Mouse (Mus musculus) intestine, postnatal 0 days (tissue): ENCODE measurements around the gene A730009L09Rik. TPM values are rescaled to one million over a fixed set of nuclear protein-coding genes. Genes with fewer than 3 reads are reported as not detected.
A peak's percentile ranks its signal among the peaks of the same experiment; 100 is the strongest.

Experiments used
- ATAC-seq: fragments of 200-750 bp; cut with Nextera tagmentation; 2 replicates; pipeline ENCODE4 v1.8.0; 2017; ENCODE audit warnings: mild to moderate bottlenecking, moderate TSS enrichment, moderate library complexity
- H3K27ac ChIP-seq: fragments of 300-500 bp; sonication (generic); 2 replicates; pipeline ENCODE4 v1.5.1; 2014; ENCODE audit warnings: mild to moderate bottlenecking, low read depth, low read length, moderate library complexity
- H3K27me3 ChIP-seq: fragments of 300-500 bp; sonication (generic); replicated peaks from 2 replicates; pipeline ENCODE4 v1.6.1; 2014; ENCODE audit warnings: low read length, mixed read lengths; ENCODE audit not compliant: control insufficient read depth, insufficient read depth
- H3K36me3 ChIP-seq: fragments of 300-500 bp; sonication (generic); 2 replicates; pipeline ENCODE4 v1.6.1; 2014; ENCODE audit warnings: mild to moderate bottlenecking, moderate library complexity; ENCODE audit not compliant: control insufficient read depth, insufficient read depth
- H3K4me1 ChIP-seq: fragments of 300-500 bp; sonication (generic); replicated peaks from 2 replicates; pipeline ENCODE4 v1.6.1; 2014; ENCODE audit warnings: antibody characterized with exemption, low read length, mixed read lengths; ENCODE audit not compliant: control insufficient read depth, insufficient read depth
- H3K4me2 ChIP-seq: fragments of 300-500 bp; sonication (generic); replicated peaks from 2 replicates; pipeline ENCODE4 v1.6.1; 2014; ENCODE audit warnings: low read depth, mild to moderate bottlenecking, moderate library complexity
- H3K4me3 ChIP-seq: fragments of 300-500 bp; sonication (generic); 2 replicates; pipeline ENCODE4 v1.5.1; 2014; ENCODE audit warnings: low read depth, low read length
- H3K9ac ChIP-seq: fragments of 300-500 bp; sonication (generic); 2 replicates; pipeline ENCODE4 v1.6.1; 2014; ENCODE audit warnings: mild to moderate bottlenecking, low read depth, low read length
- H3K9me3 ChIP-seq: fragments of 300-500 bp; sonication (generic); 2 replicates; pipeline ENCODE4 v1.6.1; 2016; ENCODE audit warnings: mixed run types; ENCODE audit not compliant: control insufficient read depth
- CTCF ChIP-seq: sonication (generic); IDR thresholded peaks from 2 replicates; pipeline ENCODE4 v1.5.1; 2016; ENCODE audit warnings: low read depth, mild to moderate bottlenecking, control low read depth, antibody characterized with exemption, moderate library complexity
- WGBS: fragments of 180-500 bp; shearing (Covaris S2); extraction: QIAGEN DNeasy Blood & Tissue Kit; methylation state at CpG from one replicate; pipeline ENCODE4 v1.1.7; 2014; 5-methylcytosine and 5-hydroxymethylcytosine counted together
- polyA plus RNA-seq: library from polyadenylated mRNA; unstranded; fragments of >200 nt; fragmentation: Nextera tagmentation; extraction: Ambion mirVana; gene quantifications from 2 replicates; pipeline ENCODE4 v1.2.1, GENCODE M21; 2015

A730009L09Rik gene
- polyA plus RNA-seq, 1 experiment from 2014 or later, result not detected

- Histone ChIP-seq H3K4me2 (no peak overlapping the region), H3K9ac (no peak overlapping the region), H3K36me3 (no peaks in the 10 kb centered on the region), H3K27ac (no peak overlapping the region), H3K4me1 (no peaks in the 10 kb centered on the region), H3K27me3 (no peaks in the 10 kb centered on the region), H3K9me3 (no peaks in the 10 kb centered on the region), H3K4me3 (no peak overlapping the region)
- no peak for ATAC-seq
- 78% methylated on average over 5 of the region's 5 CpGs for WGBS
- 0 out of 2 replicates have a peak, but pooled peaks have one; percentile 2 for TF ChIP-seq CTCF
Observed at GRCm38 (mm10) chr16:84550445-84550844, 35.5 kb downstream of the A730009L09Rik start.

DNA sequence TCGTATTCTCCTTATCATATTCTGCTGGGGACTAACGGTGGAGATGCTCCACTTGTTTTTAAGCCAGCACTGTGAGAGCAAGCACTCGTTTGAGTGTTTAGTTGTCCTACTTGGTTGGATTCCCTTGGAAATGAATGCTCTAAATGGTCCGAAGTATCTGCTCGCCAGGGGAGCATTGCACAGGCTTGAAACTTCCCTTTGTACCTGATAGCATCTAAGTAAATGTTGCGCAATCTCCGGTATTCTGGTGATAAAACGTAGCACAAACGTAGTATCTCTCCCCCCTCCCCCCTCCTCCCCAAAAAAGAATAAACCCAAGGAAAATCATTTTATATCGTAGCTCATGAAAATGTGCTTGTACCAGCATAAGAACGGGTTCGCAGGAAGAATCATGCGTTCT lies 39.1 kb downstream of the A730009L09Rik start:
- Histone ChIP-seq H3K27ac (no peak overlapping the region), H3K4me1 (no peaks in the 10 kb centered on the region), H3K9me3 (no peaks in the 10 kb centered on the region), H3K27me3 (no peaks in the 10 kb centered on the region), H3K9ac (no peak overlapping the region), H3K4me3 (no peak overlapping the region), H3K36me3 (no peaks in the 10 kb centered on the region), H3K4me2 (no peak overlapping the region)
- 73% methylated on average over 13 of the region's 13 CpGs for WGBS
- no peak for TF ChIP-seq CTCF
- ATAC-seq, result no peak

- WGBS, result 59% methylated on average over 20 of the region's 20 CpGs
Observed at GRCm38 (mm10) chr16:84558113-84558917, 43.4 kb downstream of the A730009L09Rik start.

DNA sequence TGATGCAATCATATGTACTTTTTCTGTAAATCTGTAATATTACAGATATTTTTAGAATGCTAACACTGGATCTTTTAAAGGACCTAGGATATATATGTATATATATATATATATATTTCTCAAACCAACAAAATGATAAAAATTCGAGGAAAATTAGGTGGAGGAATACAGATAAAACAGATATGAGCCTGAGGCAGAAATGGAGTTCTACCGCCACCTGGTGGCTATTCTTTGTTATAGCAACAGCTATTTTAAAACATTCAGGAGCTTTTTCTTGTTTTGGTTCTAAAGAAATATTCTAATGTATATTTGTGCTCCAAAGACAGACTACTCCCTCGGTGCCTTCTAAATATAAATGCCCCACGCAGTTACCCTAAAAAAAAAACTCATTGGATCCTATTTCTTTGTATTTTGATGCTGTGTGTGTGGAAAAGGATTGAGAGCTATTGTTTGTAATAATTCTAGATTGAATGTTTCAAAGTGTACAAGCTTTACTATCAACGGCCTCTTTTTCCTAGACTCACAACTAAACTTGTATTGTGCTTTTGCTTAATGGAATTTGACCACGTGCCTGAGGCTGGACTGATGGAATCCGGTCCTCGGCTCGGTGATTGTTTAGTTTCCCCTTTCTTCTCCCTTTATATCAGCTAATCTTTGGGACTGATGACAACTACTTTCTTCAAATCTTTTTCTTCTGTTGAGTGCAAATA lies 44.8 kb downstream of the A730009L09Rik start:
- peak; percentile 74 for TF ChIP-seq CTCF
- no peak overlapping the region for H3K27ac ChIP-seq
- WGBS, result 31% methylated on average over 9 of the region's 9 CpGs
- H3K27me3 ChIP-seq, result no peaks in the 10 kb centered on the region
- no peaks in the 10 kb centered on the region for H3K9me3 ChIP-seq
- H3K36me3 ChIP-seq, result no peaks in the 10 kb centered on the region
- no peak overlapping the region for H3K9ac ChIP-seq
- no peak overlapping the region for H3K4me3 ChIP-seq
- H3K4me2 ChIP-seq, result no peak overlapping the region
- H3K4me1 ChIP-seq, result no peaks in the 10 kb centered on the region
- no peak for ATAC-seq

More at GRCm38 (mm10) chr16:84558113-84558917, 43.4 kb downstream of the A730009L09Rik start:
- no peak for TF ChIP-seq CTCF
- Histone ChIP-seq H3K4me1 (no peaks in the 10 kb centered on the region), H3K9ac (no peak overlapping the region), H3K9me3 (no peaks in the 10 kb centered on the region), H3K36me3 (no peaks in the 10 kb centered on the region), H3K27ac (no peak overlapping the region), H3K27me3 (no peaks in the 10 kb centered on the region), H3K4me3 (no peak overlapping the region), H3K4me2 (no peak overlapping the region)
- no peak for ATAC-seq

DNA sequence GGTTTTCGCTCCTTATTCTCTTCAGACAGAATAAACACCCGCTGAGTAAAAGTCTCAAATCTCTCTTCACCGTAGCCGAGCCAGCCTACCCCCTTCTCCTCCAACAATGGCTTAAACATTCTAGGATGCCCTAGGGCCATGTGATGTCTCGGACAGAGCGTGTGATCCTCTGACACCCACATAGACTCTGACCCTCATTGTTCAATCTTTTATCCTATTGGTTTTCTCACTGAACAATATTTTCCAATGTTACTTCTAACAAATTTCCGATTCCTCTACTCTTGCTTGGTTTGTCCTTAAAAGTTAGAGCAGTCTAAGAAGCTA lies 45.3 kb downstream of the A730009L09Rik start:
- WGBS, result 73% methylated on average over 7 of the region's 7 CpGs
- Histone ChIP-seq H3K27ac (no peak overlapping the region), H3K9ac (no peak overlapping the region), H3K4me1 (no peaks in the 10 kb centered on the region), H3K9me3 (no peaks in the 10 kb centered on the region), H3K36me3 (no peaks in the 10 kb centered on the region), H3K4me3 (no peak overlapping the region), H3K27me3 (no peaks in the 10 kb centered on the region), H3K4me2 (no peak overlapping the region)
- TF ChIP-seq CTCF, result no peak
- no peak for ATAC-seq

Other genes with a start within 250 kb of the A730009L09Rik start
- gene Mrpl39, start 220.6 kb downstream of the A730009L09Rik start, polyA plus RNA-seq, result 24.1 and 25.6 TPM in 2 replicates